Mouse (Mus musculus): ENCODE data around the gene Zp1. TPM values are rescaled to one million over a fixed set of nuclear protein-coding genes. Genes with fewer than 3 reads are reported as not detected.

Zp1 gene
- total and polyA plus RNA-seq, 2 experiments from 2014 or later: 0.82 to 1.4 TPM

GRCm38 (mm10) chr19:10866351-10866750, 54.1 kb downstream of the Zp1 start:
- no peak for ATAC-seq (ENCODE audit: low FRiP score)
- no peak for DNase-seq (ENCODE audit: low spot score)
- H3K4me1 ChIP-seq (ENCODE audit: insufficient read depth, low read length): peaks cover 9% of the 10 kb centered on the region; the same call in 1 of the 2 replicates
- H3K4me3 ChIP-seq (ENCODE audit: low read depth, low read length): no peak overlapping the region
- H3K4me2 ChIP-seq (ENCODE audit: low read depth, low read length, poor library complexity, severe bottlenecking): no peak overlapping the region
- H3K36me3 ChIP-seq (ENCODE audit: insufficient read depth, low read length): peaks cover 52% of the 10 kb centered on the region
- no peak overlapping the region for H3K27ac ChIP-seq (ENCODE audit: low read depth, low read length)
- no peak overlapping the region for H3K9ac ChIP-seq (replicated peaks; ENCODE audit: low read length, poor library complexity, severe bottlenecking)
- no peak for TF ChIP-seq CTCF (IDR thresholded peaks at IDR 0.05)
- H3K27me3 ChIP-seq (ENCODE audit: insufficient read depth, low read length): no peaks in the 10 kb centered on the region
- WGBS: 91% methylated on average over 13 of the region's 13 CpGs
- H3K9me3 ChIP-seq (ENCODE audit: low read length): no peaks in the 10 kb centered on the region

Other genes with a start within 250 kb of the Zp1 start
- gene Pga5, start 242.6 kb downstream of the Zp1 start, total RNA-seq (2014; rRNA removed): not detected in 2 replicates
- gene Pga5, start 242.6 kb downstream of the Zp1 start, polyA plus RNA-seq (2015; fragmentation: Nextera tagmentation; extraction: Ambion mirVana): not detected in 2 replicates
- gene Vps37c, start 231.9 kb downstream of the Zp1 start, total RNA-seq (2014; rRNA removed): 17.5 and 22.4 TPM in 2 replicates
- 22.9 and 28.0 TPM in 2 replicates for gene Vps37c, start 231.9 kb downstream of the Zp1 start, polyA plus RNA-seq (2015; fragmentation: Nextera tagmentation; extraction: Ambion mirVana)
- 0.55 and 0.85 TPM in 2 replicates for gene Cd5, start 181.6 kb downstream of the Zp1 start, total RNA-seq (2014; rRNA removed)
- gene Cd5, start 181.6 kb downstream of the Zp1 start, polyA plus RNA-seq (2015; fragmentation: Nextera tagmentation; extraction: Ambion mirVana): 0.50 and 0.53 TPM in 2 replicates
- not detected in 2 replicates for gene Cd6, start 90.6 kb downstream of the Zp1 start, total RNA-seq (2014; rRNA removed)
- gene Cd6, start 90.6 kb downstream of the Zp1 start, polyA plus RNA-seq (2015; fragmentation: Nextera tagmentation; extraction: Ambion mirVana): 0.22 TPM in 1 of 2 replicates, not detected in the other
- gene Slc15a3, start 80.9 kb downstream of the Zp1 start, total RNA-seq (2014; rRNA removed): 1.3 and 1.7 TPM in 2 replicates
- gene Slc15a3, start 80.9 kb downstream of the Zp1 start, polyA plus RNA-seq (2015; fragmentation: Nextera tagmentation; extraction: Ambion mirVana): 0.33 and 0.56 TPM in 2 replicates
- 403 and 429 TPM in 2 replicates for gene Tmem132a, start 50.7 kb downstream of the Zp1 start, total RNA-seq (2014; rRNA removed)
- gene Tmem132a, start 50.7 kb downstream of the Zp1 start, polyA plus RNA-seq (2015; fragmentation: Nextera tagmentation; extraction: Ambion mirVana): 207 and 213 TPM in 2 replicates
- 21.3 and 22.9 TPM in 2 replicates for gene Tmem109, start 38.6 kb downstream of the Zp1 start, total RNA-seq (2014; rRNA removed)
- 39.2 and 39.3 TPM in 2 replicates for gene Tmem109, start 38.6 kb downstream of the Zp1 start, polyA plus RNA-seq (2015; fragmentation: Nextera tagmentation; extraction: Ambion mirVana)
- gene Prpf19, start 25.4 kb downstream of the Zp1 start, total RNA-seq (2014; rRNA removed): 281 and 298 TPM in 2 replicates
- gene Prpf19, start 25.4 kb downstream of the Zp1 start, polyA plus RNA-seq (2015; fragmentation: Nextera tagmentation; extraction: Ambion mirVana): 37.8 and 38.1 TPM in 2 replicates
- gene Ptgdr2, start 16.5 kb upstream of the Zp1 start, total RNA-seq (2014; rRNA removed): 1.0 and 1.4 TPM in 2 replicates
- 0.09 and 0.16 TPM in 2 replicates for gene Ptgdr2, start 16.5 kb upstream of the Zp1 start, polyA plus RNA-seq (2015; fragmentation: Nextera tagmentation; extraction: Ambion mirVana)
- 6.5 and 6.7 TPM in 2 replicates for gene Ccdc86, start 28.6 kb upstream of the Zp1 start, total RNA-seq (2014; rRNA removed)
- gene Ccdc86, start 28.6 kb upstream of the Zp1 start, polyA plus RNA-seq (2015; fragmentation: Nextera tagmentation; extraction: Ambion mirVana): 13.1 and 13.5 TPM in 2 replicates
- not detected in 2 replicates for gene Ms4a10, start 54.0 kb upstream of the Zp1 start, total RNA-seq (2014; rRNA removed)
- not detected in 2 replicates for gene Ms4a10, start 54.0 kb upstream of the Zp1 start, polyA plus RNA-seq (2015; fragmentation: Nextera tagmentation; extraction: Ambion mirVana)
- gene Ms4a15, start 72.6 kb upstream of the Zp1 start, total RNA-seq (2014; rRNA removed): not detected in 2 replicates
- gene Ms4a15, start 72.6 kb upstream of the Zp1 start, polyA plus RNA-seq (2015; fragmentation: Nextera tagmentation; extraction: Ambion mirVana): 0.09 TPM in 1 of 2 replicates, not detected in the other
- gene Ms4a18, start 97.4 kb upstream of the Zp1 start, total RNA-seq (2014; rRNA removed): not detected in 2 replicates
- gene Ms4a18, start 97.4 kb upstream of the Zp1 start, polyA plus RNA-seq (2015; fragmentation: Nextera tagmentation; extraction: Ambion mirVana): not detected in 2 replicates
- not detected in 2 replicates for gene Ms4a8a, start 160.5 kb upstream of the Zp1 start, total RNA-seq (2014; rRNA removed)
- not detected in 2 replicates for gene Ms4a8a, start 160.5 kb upstream of the Zp1 start, polyA plus RNA-seq (2015; fragmentation: Nextera tagmentation; extraction: Ambion mirVana)
- gene 1700017D01Rik, start 210.2 kb upstream of the Zp1 start, total RNA-seq (2014; rRNA removed): not detected in 2 replicates
- gene 1700017D01Rik, start 210.2 kb upstream of the Zp1 start, polyA plus RNA-seq (2015; fragmentation: Nextera tagmentation; extraction: Ambion mirVana): not detected in 2 replicates
- gene 1700025F22Rik, start 244.7 kb upstream of the Zp1 start, total RNA-seq (2014; rRNA removed): not detected in 2 replicates
- gene 1700025F22Rik, start 244.7 kb upstream of the Zp1 start, polyA plus RNA-seq (2015; fragmentation: Nextera tagmentation; extraction: Ambion mirVana): not detected in 2 replicates

All from midbrain, postnatal 0 days (tissue).